Mouse (Mus musculus) heart, embryonic 15.5 days (tissue): ENCODE measurements around the gene Ap4e1. TPM values are rescaled to one million over a fixed set of nuclear protein-coding genes. Genes with fewer than 3 reads are reported as not detected.

ENCODE experiments used
- ATAC-seq: fragments of 200-750 bp; cut with Nextera tagmentation; replicated peaks from 2 replicates; pipeline ENCODE4 v1.8.0; 2017; ENCODE audit warnings: low read depth, moderate TSS enrichment; ENCODE audit not compliant: insufficient number of reproducible peaks, insufficient read depth, low FRiP score
- H3K27ac ChIP-seq: fragments of 300-500 bp; sonication (generic); 2 replicates; pipeline ENCODE4 v1.5.1; 2015; ENCODE audit warnings: mild to moderate bottlenecking, inconsistent platforms
- H3K27me3 ChIP-seq: fragments of 300-500 bp; sonication (generic); 2 replicates; pipeline ENCODE4 v1.6.1; 2015; ENCODE audit warnings: inconsistent platforms
- H3K36me3 ChIP-seq: fragments of 300-500 bp; sonication (generic); 2 replicates; pipeline ENCODE4 v1.6.1; 2015; ENCODE audit warnings: mild to moderate bottlenecking, inconsistent platforms
- H3K4me1 ChIP-seq: fragments of 300-500 bp; sonication (generic); replicated peaks from 2 replicates; pipeline ENCODE4 v1.6.1; 2015; ENCODE audit warnings: inconsistent platforms
- H3K4me2 ChIP-seq: fragments of 300-500 bp; sonication (generic); 2 replicates; pipeline ENCODE4 v1.6.1; 2015; ENCODE audit warnings: inconsistent platforms, mild to moderate bottlenecking, moderate library complexity
- H3K4me3 ChIP-seq: fragments of 300-500 bp; sonication (generic); 2 replicates; pipeline ENCODE4 v1.5.1; 2015; ENCODE audit warnings: mild to moderate bottlenecking, inconsistent platforms
- H3K9ac ChIP-seq: fragments of 300-500 bp; sonication (generic); 2 replicates; pipeline ENCODE4 v1.6.1; 2015; ENCODE audit warnings: mild to moderate bottlenecking, inconsistent platforms
- H3K9me3 ChIP-seq: fragments of 300-500 bp; sonication (generic); replicated peaks from 2 replicates; pipeline ENCODE4 v1.6.1; 2016; ENCODE audit warnings: inconsistent platforms
- WGBS: fragments of 180-500 bp; shearing (Covaris S2); methylation state at CpG from one replicate; pipeline ENCODE4 v1.1.7; 2015; ENCODE audit warnings: mixed read lengths; 5-methylcytosine and 5-hydroxymethylcytosine counted together
- polyA plus RNA-seq: library from polyadenylated mRNA; unstranded; fragments of >200 nt; fragmentation: Nextera tagmentation; extraction: Ambion mirVana; gene quantifications from 2 replicates; pipeline ENCODE4 v1.2.1, GENCODE M21; 2015

The Ap4e1 gene
- 8.2 and 9.0 TPM in 2 replicates for polyA plus RNA-seq

- Histone ChIP-seq H3K27ac (peak within 1 kb of the TSS; percentile 85), H3K4me2 (peak within 1 kb of the TSS; percentile 72), H3K27me3 (no peaks in the 10 kb centered on the region), H3K4me1 (peaks cover 12% of the 10 kb centered on the region), H3K36me3 (peaks cover 17% of the 10 kb centered on the region), H3K9ac (peak within 1 kb of the TSS; percentile 91), H3K9me3 (no peaks in the 10 kb centered on the region), H3K4me3 (peak within 1 kb of the TSS; percentile 91)
- peak; percentile 82 for ATAC-seq
- under 1% methylated on average over 40 of the region's 40 CpGs for WGBS
Measured at GRCm38 (mm10) chr2:127008469-127008998, at the start of gene Ap4e1. TSS of gene Ap4e1 (plus strand) at chr2:127008717.

- 56% methylated on average over 2 of the region's 2 CpGs for WGBS
- H3K9me3 ChIP-seq: no peaks in the 10 kb centered on the region
- no peak for ATAC-seq
- no peak overlapping the region for H3K4me2 ChIP-seq
- no peaks in the 10 kb centered on the region for H3K4me1 ChIP-seq
- no peak overlapping the region for H3K4me3 ChIP-seq
- H3K9ac ChIP-seq: no peak overlapping the region
- H3K27ac ChIP-seq: no peak overlapping the region
- H3K27me3 ChIP-seq: no peaks in the 10 kb centered on the region
- no peaks in the 10 kb centered on the region for H3K36me3 ChIP-seq
Measured at GRCm38 (mm10) chr2:126961696-126962095, 46.8 kb upstream of the Ap4e1 start.

GRCm38 (mm10) chr2:126977428-126977827 is 31.1 kb upstream of the Ap4e1 start:
- Histone ChIP-seq H3K36me3 (no peaks in the 10 kb centered on the region), H3K4me3 (no peak overlapping the region), H3K27ac (no peak overlapping the region), H3K4me2 (no peak overlapping the region), H3K9me3 (no peaks in the 10 kb centered on the region), H3K27me3 (no peaks in the 10 kb centered on the region), H3K4me1 (no peaks in the 10 kb centered on the region), H3K9ac (no peak overlapping the region)
- WGBS: 62% methylated on average over 6 of the region's 6 CpGs
- ATAC-seq: no peak

GRCm38 (mm10) chr2:126983221-126983620 is 25.3 kb upstream of the Ap4e1 start:
- Histone ChIP-seq H3K4me1 (no peaks in the 10 kb centered on the region), H3K9ac (no peak overlapping the region), H3K4me3 (no peak overlapping the region), H3K27ac (no peak overlapping the region), H3K9me3 (no peaks in the 10 kb centered on the region), H3K36me3 (no peaks in the 10 kb centered on the region), H3K27me3 (no peaks in the 10 kb centered on the region), H3K4me2 (no peak overlapping the region)
- no peak for ATAC-seq
- WGBS: 68% methylated on average over 4 of the region's 4 CpGs

GRCm38 (mm10) chr2:126989919-126990318 is 18.6 kb upstream of the Ap4e1 start:
- Histone ChIP-seq H3K4me2 (no peak overlapping the region), H3K27me3 (no peaks in the 10 kb centered on the region), H3K4me1 (no peaks in the 10 kb centered on the region), H3K27ac (no peak overlapping the region), H3K9ac (no peak overlapping the region), H3K36me3 (no peaks in the 10 kb centered on the region), H3K9me3 (no peaks in the 10 kb centered on the region), H3K4me3 (no peak overlapping the region)
- WGBS: 80% methylated on average over 6 of the region's 6 CpGs
- ATAC-seq: no peak

- WGBS: 56% methylated on average over 12 of the region's 12 CpGs
- Histone ChIP-seq H3K27me3 (no peaks in the 10 kb centered on the region), H3K27ac (no peak overlapping the region), H3K36me3 (no peaks in the 10 kb centered on the region), H3K9me3 (no peaks in the 10 kb centered on the region), H3K9ac (no peak overlapping the region), H3K4me3 (no peak overlapping the region), H3K4me2 (no peak overlapping the region), H3K4me1 (0 out of 2 replicates have a peak, but pooled peaks cover 3% of the 10 kb centered on the region)
- ATAC-seq: no peak
Measured at GRCm38 (mm10) chr2:126992742-126993141, 15.8 kb upstream of the Ap4e1 start.

GRCm38 (mm10) chr2:126994384-126995166 is 13.9 kb upstream of the Ap4e1 start:
- H3K27me3 ChIP-seq: no peaks in the 10 kb centered on the region
- 0 out of 2 replicates have a peak, but pooled peaks cover 3% of the 10 kb centered on the region for H3K4me1 ChIP-seq
- no peak overlapping the region for H3K4me3 ChIP-seq
- 72% methylated on average over 6 of the region's 6 CpGs for WGBS
- H3K27ac ChIP-seq: no peak overlapping the region
- H3K4me2 ChIP-seq: no peak overlapping the region
- ATAC-seq: no peak
- H3K9me3 ChIP-seq: no peaks in the 10 kb centered on the region
- H3K9ac ChIP-seq: no peak overlapping the region
- no peaks in the 10 kb centered on the region for H3K36me3 ChIP-seq

- Histone ChIP-seq H3K27me3 (no peaks in the 10 kb centered on the region), H3K4me2 (peak overlapping the region; percentile 39), H3K9ac (no peak overlapping the region), H3K36me3 (no peaks in the 10 kb centered on the region), H3K27ac (no peak overlapping the region), H3K4me3 (no peak overlapping the region), H3K9me3 (no peaks in the 10 kb centered on the region), H3K4me1 (0 out of 2 replicates have a peak, but pooled peaks cover 3% of the 10 kb centered on the region)
- ATAC-seq: no peak
- WGBS: 12% methylated on average over 5 of the region's 5 CpGs
Measured at GRCm38 (mm10) chr2:126996737-126997136, 11.8 kb upstream of the Ap4e1 start.

GRCm38 (mm10) chr2:126998219-126998618 is 10.3 kb upstream of the Ap4e1 start:
- H3K9ac ChIP-seq: no peak overlapping the region
- no peak overlapping the region for H3K4me2 ChIP-seq
- H3K36me3 ChIP-seq: no peaks in the 10 kb centered on the region
- 64% methylated on average over 7 of the region's 7 CpGs for WGBS
- no peak for ATAC-seq
- no peaks in the 10 kb centered on the region for H3K9me3 ChIP-seq
- H3K4me1 ChIP-seq: 0 out of 2 replicates have a peak, but pooled peaks cover 3% of the 10 kb centered on the region
- no peak overlapping the region for H3K27ac ChIP-seq
- H3K27me3 ChIP-seq: no peaks in the 10 kb centered on the region
- H3K4me3 ChIP-seq: no peak overlapping the region

- H3K9me3 ChIP-seq: no peaks in the 10 kb centered on the region
- no peak overlapping the region for H3K9ac ChIP-seq
- H3K4me1 ChIP-seq: 0 out of 2 replicates have a peak, but pooled peaks cover 3% of the 10 kb centered on the region
- no peak overlapping the region for H3K4me3 ChIP-seq
- H3K4me2 ChIP-seq: no peak overlapping the region
- H3K27me3 ChIP-seq: no peaks in the 10 kb centered on the region
- no peak overlapping the region for H3K27ac ChIP-seq
- 60% methylated on average over 8 of the region's 8 CpGs for whole genome bisulfite sequencing
- ATAC-seq: no peak
- no peaks in the 10 kb centered on the region for H3K36me3 ChIP-seq
Measured at GRCm38 (mm10) chr2:127000406-127001324, 7.9 kb upstream of the Ap4e1 start.

- Histone ChIP-seq H3K27ac (no peak overlapping the region), H3K9me3 (no peaks in the 10 kb centered on the region), H3K36me3 (no peaks in the 10 kb centered on the region), H3K4me1 (0 out of 2 replicates have a peak, but pooled peaks cover under 1% of the 10 kb centered on the region), H3K27me3 (no peaks in the 10 kb centered on the region), H3K9ac (no peak overlapping the region), H3K4me3 (no peak overlapping the region), H3K4me2 (no peak overlapping the region)
- no peak for ATAC-seq
- WGBS: 85% methylated on average over 7 of the region's 7 CpGs
Measured at GRCm38 (mm10) chr2:127004046-127004445, 4.5 kb upstream of the Ap4e1 start.
